Mouse (Mus musculus): ENCODE results near the gene Ppp1r3e.

Ppp1r3e gene

DNA sequence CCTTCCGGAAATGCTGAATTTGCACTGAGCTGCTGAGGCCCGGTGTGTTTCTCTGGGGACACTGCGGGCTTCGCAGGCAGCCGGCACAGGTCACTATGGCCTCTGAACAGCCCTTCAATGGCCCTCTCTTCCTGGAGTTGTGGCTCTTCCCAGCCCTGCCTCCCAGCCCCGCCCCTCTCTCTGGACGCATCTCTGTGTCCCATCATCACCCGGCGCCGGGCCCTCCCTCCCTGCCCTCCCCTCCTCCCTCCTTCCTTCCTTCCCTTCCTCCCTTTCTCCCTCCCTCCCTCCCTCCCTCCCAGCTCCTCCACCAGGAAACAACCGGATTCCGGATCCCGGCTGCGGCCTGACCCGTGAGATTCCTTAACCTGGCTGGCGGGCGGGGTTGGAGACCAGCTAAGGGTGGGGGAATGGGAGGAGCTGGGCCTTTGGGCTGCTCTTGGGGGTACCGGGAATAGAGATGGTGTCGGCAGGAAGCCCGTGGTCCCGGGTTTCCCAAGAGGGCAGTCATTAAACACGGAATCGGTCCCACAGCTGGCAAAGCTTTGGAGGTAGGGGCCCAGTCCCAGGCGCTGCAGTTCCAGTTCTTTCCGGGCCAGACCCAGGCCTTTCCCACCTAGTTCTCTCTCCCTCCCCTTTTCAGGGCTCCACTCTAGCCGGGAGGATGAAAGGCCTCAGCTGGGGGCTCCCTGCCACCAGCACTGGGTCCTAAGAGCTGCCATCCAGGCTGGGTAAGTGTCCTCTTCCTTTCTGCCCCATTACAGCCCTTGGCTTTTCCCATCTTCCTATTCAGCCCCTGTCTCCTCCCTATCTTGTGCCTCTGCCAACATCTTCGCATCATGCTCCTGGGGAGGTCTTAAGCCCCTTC, 6.0 kb upstream of the Ppp1r3e start, which contains the start of the genes Bcl2l2 and Gm20521:
Bcl2l2 (plus strand) TSS at position 224 of the 868 bp plus-strand sequence.
Gm20521 (plus strand) TSS at position 288 of the 868 bp plus-strand sequence.
- in situ Hi-C loops (cut with MboI; ENCODE audit: low sequenced_read_pairs): no loop called here

DNA sequence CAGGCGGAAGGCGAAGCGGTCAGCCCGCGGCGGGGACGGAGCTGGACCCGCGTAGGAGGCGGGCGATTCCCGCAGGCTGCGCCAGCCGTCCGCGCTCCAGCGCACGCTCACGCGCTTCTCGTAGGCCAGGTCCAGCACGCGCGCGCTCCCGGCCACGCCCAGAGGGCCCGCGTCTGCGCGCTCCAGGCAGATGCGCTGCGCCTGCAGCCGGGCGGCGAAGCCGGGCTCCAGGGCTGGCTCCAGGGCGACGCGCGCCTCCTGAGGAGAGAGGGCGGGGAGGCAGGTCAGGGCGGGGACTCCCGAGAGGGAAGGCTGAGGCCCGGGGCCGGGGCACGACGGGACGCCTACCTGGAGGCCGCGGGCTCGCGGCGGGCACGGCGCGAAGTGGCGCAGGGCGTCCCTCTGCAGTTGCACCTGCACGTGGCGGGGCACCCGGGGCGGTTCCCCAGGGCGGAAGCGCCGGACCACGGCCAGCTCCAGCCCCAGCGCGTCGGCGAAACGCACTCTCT, 757 bp downstream of the Ppp1r3e start:
- in situ Hi-C loops (cut with MboI; ENCODE audit: low sequenced_read_pairs): no loop called here

DNA sequence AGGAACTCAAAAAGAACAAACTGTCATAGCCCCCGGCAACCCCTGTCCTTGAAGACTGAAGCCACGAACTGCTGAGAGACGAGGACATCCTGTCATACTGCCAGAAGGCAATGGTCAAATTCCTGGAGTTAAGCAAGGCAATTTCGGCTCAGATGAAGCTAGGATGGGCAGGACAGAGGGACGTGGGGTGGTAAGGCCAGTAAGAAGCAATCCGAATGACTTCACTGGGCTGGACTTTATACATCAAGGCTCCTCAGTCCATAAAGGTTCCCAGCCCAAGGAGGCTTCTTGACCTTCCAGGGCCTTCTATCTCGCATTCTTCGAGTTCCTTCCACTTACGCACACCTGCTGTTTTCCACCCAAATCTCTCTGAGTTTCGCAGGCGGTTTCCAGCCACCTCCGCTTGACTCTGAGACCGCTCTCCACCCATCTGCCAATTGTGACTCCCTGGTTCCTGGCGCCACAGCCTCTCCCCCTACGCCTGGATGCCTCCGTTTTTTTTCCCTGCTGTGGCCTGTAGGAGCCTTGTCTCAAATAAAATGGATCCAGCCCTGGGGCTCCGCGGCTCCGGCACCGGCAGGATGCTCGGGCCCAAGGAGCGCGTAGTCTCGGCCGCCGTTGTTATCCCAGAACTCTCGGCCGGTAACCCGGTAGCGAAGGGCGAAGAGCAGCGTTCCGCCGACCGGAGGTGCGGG, 1.4 kb downstream of the Ppp1r3e start:
- in situ Hi-C loops (cut with MboI; ENCODE audit: low sequenced_read_pairs): no loop called here

DNA sequence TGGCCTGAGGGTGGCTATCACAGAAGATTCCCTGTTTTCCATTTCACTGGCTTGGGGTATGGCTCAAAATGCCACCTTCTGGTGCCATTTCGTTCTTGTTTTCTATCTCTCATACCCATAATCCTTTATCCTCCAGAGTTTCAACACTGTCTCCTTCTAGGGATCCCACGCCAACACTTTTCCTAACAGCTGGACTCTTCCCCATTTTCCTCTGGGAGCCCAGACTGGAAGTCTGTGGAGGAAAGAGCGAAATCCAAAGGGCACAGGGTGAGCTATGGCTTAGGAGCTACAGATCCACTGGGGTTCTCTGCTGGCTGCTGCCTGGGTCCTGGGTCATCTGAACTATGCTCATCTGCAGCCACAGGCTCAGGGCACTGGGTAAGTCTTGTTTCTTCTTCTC, 3.2 kb downstream of the Ppp1r3e start:
- in situ Hi-C loops (cut with MboI; ENCODE audit: low sequenced_read_pairs): no loop called here

DNA sequence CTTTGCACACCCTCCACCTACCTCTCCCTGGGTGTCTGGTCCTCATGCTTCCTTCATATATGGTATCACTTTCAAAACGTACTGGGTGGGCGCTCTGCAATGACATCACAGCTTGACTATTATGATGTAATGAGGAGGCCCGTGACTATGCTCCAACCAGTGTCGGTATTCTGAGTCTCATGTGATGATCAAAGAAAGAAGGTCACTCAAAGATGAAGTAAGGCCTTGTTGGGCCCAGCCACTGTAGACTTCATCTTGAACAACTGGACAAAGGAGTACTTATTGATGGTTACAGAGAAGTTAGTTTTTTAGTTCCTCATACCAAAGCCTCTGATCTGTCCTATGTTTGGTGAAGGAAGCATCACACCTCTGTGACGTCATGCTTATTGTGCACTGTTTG, 6.5 kb downstream of the Ppp1r3e start, which contains the start of gene Homez:
Homez (minus strand) TSS at position 101 of the 400 bp plus-strand sequence.
- in situ Hi-C loops (cut with MboI; ENCODE audit: low sequenced_read_pairs): no loop called here

DNA sequence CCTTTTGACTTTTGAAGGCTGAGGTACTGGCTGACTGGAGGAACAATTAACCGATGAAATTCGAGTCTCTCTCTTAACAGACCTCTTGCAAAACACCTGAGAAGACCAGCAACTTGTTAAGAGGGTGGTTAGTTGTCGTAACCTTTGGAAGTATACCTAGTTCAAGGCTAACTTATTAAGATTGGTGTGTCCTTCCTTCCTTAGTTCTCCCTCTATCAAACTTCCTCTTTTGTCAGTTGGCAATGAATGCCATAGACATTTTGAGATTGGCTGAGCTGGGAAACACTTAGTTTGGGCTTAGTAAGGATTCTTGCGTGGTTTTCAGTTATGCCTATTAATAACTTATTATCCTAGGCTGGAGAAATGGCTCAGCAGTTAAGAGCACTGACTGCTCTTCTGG, 9.3 kb downstream of the Ppp1r3e start:
- in situ Hi-C loops (cut with MboI; ENCODE audit: low sequenced_read_pairs): no loop called here

DNA sequence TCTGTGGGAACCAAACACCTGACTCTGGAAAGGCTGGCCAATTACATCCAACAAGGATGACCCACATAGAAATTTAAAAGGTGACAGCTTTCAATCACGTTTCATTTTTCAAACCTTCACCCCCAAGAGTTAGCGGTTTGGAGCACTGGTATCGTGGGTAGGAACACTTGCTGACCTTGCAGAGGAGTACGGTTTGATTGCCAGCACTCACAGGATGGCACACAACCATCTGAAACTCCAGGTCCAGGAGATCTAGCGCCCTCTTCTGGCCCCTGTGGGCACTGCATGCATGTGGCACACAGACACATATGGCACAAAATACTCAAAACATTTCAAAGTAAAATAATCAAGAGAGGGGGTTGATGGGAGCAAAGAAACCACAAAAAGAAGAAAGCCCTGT, 10.4 kb downstream of the Ppp1r3e start:
- in situ Hi-C loops (cut with MboI; ENCODE audit: low sequenced_read_pairs): no loop called here

DNA sequence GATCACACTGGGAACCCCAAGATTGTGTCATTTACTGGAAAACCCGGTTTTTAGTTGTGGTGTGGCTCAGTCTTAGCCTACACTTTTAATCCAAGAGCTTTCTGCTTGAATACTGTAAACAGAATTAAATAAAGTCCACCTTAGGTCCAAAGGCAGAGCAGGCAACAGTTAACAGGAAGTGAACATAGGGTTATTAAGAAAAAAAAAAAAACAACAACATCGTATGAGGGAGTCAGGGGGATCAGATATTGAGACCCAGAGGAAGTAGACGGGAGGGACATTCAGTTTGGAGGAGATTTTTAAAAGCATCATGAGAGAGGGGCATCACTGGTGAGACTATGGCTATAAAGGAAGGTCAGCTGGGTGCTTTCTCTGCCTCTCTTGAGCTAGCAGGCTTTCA, 11.1 kb downstream of the Ppp1r3e start:
- in situ Hi-C loops (cut with MboI; ENCODE audit: low sequenced_read_pairs): no loop called here

DNA sequence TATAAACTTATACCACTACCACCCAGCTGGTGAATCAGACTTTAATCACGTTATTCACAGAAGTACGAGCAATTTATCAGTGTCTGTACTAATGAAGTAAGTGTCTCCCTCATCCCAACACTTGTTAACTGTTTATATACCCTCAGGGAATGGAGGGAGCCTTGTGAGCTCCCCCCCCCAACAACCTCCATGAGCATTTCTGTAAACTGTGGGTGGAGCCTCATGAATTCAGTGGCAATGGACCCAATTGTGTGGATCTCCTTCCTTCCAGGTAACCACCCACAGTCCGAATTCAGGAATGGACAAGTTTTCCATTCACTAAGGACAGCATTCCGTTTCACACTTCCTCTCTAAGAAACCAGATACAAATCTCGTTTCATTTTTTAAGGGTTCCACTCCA, 11.7 kb downstream of the Ppp1r3e start:
- in situ Hi-C loops (cut with MboI; ENCODE audit: low sequenced_read_pairs): no loop called here

DNA sequence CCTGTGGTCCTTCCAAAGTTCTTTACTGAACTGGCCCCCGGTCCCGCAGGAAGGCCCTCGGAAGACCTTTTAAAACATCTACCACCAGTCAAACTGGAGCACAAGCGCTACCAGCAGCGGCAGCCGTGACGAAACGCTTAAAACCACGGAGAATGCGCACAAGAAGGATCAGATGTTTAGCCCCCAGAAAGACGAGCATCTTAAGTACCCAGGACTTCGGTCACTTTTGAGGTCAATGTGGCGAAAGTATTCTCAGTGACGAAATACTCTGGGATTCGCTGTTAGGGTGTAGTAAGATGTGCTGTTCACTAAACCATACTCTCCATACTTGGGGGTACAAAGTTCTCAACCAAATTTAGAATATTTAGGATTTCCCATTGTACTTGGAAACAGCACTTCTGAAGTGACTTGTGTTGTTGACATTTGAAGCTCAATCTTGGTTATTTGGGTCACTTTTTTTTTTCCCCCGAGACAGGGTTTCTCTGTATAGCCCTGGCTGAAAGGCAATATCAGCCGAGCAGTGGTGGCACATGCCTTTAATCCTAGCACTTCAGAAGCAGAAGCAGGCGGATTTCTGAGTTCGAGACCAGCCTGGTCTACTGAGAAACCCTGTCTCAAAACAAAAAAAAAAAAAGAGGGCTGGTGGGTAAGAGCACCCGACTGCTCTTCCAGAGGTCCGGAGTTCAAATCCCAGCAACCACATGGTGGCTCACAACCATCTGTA, 12.9 kb downstream of the Ppp1r3e start:
- in situ Hi-C loops (cut with MboI; ENCODE audit: low sequenced_read_pairs): no loop called here

DNA sequence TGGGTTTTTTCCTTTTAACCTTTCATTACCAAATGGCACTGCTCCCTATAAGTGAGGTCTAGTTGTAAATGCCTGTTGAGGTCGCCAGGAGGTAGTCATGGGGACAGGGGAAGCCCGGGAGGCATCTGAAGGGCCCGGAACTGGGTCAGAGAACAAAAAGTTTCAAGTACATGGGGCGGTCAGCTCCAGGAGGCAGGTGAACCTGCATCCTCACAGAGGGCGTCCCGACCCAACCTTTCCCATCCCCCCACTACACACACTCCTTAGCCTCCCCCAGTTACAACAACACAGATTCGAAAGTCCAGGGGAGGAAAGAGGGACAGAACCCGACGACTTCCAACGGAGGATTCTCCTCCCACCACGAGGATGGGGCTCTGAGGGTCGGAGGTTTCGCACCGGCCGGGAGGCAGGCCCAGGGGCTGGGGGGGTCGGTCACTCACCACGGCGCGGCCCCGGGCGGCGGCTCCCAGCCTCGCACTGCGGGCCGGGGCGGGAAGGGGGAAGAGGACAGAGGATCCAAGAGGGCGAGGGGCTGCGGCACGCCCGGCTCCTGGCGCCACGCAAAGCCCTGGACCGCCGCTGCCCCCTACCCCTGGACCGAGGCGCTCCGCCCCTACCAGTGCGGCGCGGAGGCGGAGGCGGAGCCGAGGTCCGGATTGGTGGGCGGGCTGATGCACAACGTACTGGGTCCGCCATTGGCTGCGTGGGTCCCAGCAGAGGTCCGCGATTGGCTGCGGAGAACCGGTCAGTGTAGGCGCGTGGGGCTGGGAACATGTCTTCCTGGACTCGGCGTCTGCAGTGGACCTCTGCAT, 13.6 kb downstream of the Ppp1r3e start:
- in situ Hi-C loops (cut with MboI; ENCODE audit: low sequenced_read_pairs): no loop called here

DNA sequence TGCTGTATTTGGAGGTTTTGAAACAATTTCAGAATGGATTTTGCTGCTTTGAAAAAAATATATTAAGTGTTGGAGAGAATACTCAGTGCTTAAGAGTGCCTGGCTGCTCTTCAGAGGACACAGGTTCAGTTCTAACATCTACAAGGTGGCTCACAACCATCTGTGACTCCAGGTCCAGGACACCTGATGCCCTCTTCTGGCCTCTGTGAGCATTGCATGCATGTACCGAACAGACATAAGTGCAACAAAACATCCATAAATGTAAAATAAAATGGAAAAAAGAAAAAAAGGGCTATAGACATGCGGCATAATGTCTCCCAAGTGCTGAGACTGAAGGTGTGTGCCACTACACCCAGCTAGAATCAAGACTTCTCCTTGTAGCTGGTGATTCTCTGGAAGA, 16.8 kb downstream of the Ppp1r3e start:
- in situ Hi-C loops (cut with MboI; ENCODE audit: low sequenced_read_pairs): no loop called here

DNA sequence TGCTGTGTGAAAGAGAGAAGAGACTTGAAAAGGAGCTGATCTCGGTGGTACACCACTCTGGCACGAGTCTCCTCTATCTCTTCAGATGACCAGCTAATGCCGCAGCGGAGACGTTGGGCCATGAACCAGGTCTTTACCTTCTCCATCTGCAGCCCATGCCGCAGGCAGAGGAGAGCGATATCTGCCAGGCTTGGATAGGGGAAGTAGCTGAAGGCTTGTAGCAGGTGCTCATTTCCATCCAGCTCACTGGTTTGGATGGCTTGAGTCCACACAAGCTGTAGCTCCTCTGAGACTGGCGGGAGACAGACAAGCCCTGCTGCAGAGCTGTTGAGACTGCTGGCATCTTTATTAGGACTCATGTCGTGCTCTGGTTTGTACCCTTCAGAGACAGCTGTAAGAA, 19.5 kb downstream of the Ppp1r3e start:
- in situ Hi-C loops (cut with MboI; ENCODE audit: low sequenced_read_pairs): no loop called here

DNA sequence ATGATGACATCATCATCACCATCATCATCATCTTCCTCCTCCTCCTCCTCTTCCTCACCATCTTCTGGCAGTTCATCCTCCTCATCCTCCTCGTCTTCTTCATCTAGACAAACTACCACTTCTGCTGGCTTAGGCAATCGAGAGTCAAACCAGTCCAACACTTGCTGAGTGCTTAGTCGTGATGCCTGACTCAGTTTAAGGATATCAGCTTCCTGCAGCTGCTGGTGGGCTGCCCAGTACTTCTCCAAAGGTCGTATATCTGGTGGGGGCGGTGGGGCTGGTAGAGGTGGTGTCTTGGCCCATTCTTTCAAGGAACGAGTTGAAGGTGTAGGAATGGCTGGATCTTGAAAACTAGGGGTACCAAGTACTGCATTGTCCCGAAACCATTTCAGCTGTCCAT, 20.6 kb downstream of the Ppp1r3e start:
- in situ Hi-C loops (cut with MboI; ENCODE audit: low sequenced_read_pairs): no loop called here

DNA sequence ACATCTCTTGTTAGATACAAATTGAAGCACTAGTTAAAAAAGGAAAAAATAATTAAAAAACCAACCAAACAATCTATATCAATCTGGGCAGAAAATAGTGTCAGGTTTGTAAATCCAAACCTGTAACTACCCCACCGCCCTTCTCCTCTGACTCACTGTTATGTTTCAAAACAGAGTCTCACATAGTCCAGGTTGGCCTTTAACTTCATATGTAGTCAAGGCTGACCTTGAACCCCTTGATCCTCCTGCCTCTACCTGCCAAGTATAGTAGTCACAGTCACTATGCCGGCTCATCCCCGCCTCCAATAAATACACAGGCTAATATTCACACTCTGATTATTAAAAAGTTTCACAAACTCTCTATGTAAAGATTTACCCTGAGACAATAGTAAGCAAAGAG, 21.6 kb downstream of the Ppp1r3e start:
- in situ Hi-C loops (cut with MboI; ENCODE audit: low sequenced_read_pairs): no loop called here

DNA sequence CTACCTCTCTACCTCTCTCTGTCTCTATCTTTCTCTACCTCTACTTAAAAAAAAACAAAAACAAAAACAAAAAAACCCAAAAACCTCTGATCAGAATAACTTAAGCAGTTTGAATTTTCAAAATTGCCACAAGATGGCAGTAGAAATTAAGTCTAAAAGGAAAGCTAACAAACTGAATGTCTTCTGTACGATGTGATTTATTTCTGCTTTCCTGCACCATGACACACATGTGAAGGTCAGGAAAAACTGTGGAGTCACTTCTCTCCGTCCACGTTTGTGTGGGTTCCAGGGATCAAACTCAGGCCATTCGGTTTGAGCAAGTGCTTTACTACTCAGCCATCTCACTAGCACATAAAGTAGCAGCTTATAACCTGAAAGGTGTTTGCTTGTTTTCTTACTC, 33.9 kb downstream of the Ppp1r3e start:
- in situ Hi-C loops (cut with MboI; ENCODE audit: low sequenced_read_pairs): loop anchor here (10.0 kb wide), 1 partner anchor 171 kb away; the partner anchor contains the start of gene Ngdn

DNA sequence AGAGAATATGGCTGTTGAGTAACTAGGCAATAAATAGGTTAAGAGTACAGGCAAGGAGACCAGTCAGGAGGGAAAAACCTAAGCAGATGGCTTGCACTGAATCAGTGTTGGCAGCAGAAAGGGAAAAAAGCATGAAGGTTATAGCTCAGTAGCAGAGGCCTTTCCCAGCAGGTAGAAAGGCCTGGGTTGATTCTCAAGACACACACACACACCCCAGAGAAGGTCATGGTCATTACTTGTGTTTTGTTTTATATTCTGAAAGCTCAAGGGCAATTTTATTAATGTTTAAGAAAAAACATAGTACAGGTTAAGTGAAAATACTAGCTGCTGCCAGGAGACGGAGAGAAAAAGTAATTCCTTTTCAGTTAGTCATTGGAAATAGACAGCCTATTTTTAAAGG, 53.6 kb downstream of the Ppp1r3e start:
- in situ Hi-C loops (cut with MboI; ENCODE audit: low sequenced_read_pairs): no loop called here

Data from CH12F3 (cell line).